Mouse (Mus musculus) NIH3T3 (cell line): ENCODE measurements at regions not wholly inside any gene's neighbourhood (a gene's known extent, or its start where the extent isn't known, plus 50 kb on each side); places are given as distances from the start of the nearest gene placed in this dataset.

Source experiments
- DNase-seq: peaks from one replicate; pipeline ENCODE4 v3.0.0-alpha.2; 2012; ENCODE audit warnings: low read depth

- no peak for DNase-seq
Measured at GRCm38 (mm10) chr16:30652692-30653091, 53.2 kb downstream of the Fam43a start.

DNA sequence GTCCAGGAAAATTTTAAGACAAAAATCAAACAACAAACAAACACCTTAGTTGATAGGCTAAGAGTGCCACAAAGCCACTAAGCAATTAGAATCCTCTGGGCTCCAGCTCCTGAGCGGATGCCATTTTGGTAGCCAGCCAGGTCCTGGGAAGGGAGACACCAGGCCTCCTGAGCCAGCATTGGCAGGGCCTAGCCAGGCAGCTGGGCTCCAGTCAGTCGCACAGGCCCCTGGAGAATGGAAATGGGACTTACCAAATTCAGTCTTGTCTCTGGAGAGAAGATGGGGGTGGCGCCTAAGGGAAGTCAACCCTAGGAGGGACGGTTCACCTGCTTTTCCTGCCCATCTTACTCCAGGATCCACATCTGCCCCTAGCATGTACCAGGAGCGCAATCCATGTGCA is 54.3 kb downstream of the Fam43a start:
- DNase-seq: peak; percentile 15

GRCm38 (mm10) chr16:30654226-30654625 is 54.7 kb downstream of the Fam43a start:
- no peak for DNase-seq

DNA sequence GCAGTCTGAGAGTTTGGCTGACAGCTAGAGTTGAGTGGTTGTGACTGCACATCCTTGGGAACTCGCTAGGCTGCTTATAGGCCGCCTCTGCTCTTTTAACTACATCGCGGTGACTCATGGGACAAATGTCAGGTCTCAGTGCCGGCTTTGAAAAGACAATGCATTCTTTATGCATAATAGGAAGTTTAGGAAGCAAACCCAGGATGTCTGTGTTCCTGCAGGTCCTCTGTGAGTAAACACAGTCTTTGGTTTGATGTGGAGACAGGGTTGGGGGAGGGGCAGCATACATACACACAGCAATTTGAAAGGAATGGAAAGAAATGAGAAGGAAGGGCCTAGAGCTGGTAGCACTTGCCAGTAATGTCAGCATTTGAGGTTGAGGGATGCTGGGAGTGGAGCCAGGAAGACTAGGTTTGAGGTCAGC is 56.3 kb downstream of the Fam43a start:
- DNase-seq: peak; percentile 75

- no peak for DNase-seq
Measured at GRCm38 (mm10) chr16:30656881-30657280, 57.4 kb downstream of the Fam43a start.

GRCm38 (mm10) chr16:30658921-30659320 is 59.4 kb downstream of the Fam43a start:
- no peak for DNase-seq

GRCm38 (mm10) chr16:30661086-30661977 is 61.8 kb downstream of the Fam43a start:
- no peak for DNase-seq

- no peak for DNase-seq
Measured at GRCm38 (mm10) chr16:30663055-30663454, 63.5 kb downstream of the Fam43a start.

GRCm38 (mm10) chr16:30663971-30664370 is 64.4 kb downstream of the Fam43a start:
- DNase-seq: no peak

DNA sequence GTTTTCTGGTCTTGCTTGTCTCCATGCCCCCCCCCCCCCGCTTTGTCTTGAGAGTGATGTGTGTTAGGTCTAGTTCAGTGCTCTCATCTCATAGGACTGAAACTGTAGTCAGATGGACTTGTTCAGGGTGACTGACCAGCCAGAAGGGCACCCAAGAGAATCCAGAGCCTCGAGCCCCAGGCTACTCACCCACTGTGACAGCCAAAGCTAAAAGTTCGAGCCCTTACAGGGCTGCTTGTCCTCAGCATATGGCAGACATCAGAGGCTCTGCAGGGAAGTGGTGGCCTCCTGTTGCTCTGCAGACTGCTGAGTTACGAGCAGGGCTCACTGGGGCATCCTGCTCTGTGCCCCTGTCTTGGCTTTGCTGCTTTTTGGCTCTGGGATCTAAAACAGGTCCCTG is 64.9 kb downstream of the Fam43a start:
- no peak for DNase-seq

- no peak for DNase-seq
Measured at GRCm38 (mm10) chr16:30665881-30666280, 66.4 kb downstream of the Fam43a start.

DNA sequence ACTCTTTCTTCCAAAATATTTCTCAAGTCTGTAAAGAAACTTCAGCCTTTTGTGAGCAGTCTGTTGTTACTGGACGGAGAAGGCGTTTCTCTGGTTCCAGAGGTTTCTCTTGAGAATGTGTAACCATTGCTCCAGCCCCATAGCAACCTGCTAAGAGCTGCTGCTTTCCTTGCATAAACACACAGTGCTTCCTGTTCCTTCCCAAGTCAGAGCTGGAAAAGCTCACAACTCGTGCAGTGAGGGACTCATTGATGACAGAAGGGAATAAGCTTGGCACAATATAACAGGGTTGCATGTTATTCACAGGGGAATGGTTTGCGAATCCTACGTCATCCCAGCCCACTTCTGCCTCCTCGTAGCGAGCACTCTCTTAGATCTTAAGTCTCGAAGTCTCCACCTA is 70.4 kb downstream of the Fam43a start:
- DNase-seq: no peak

DNA sequence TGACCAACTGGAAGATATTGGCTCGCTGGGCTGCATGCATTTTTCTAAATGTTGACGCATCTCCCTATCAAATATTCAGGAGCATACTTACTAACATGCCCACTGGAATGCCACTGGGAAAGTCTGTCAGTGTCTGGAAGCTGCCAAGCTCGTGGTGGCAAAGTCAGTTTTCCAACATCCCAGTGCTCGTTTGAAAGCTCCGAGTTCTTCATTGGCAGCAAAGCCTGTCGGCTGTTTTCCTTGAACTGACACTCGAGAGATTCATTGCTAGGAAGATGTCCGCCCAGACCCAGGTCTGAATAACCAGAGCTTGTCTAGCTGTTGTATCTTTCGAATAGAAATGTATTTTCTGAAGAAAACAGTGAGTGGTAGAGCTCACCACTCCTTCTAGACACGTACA is 72.1 kb downstream of the Fam43a start:
- no peak for DNase-seq

- DNase-seq: no peak
Measured at GRCm38 (mm10) chr16:30672776-30673550, 73.4 kb downstream of the Fam43a start.

GRCm38 (mm10) chr16:30673662-30674061 is 74.1 kb downstream of the Fam43a start:
- no peak for DNase-seq

DNA sequence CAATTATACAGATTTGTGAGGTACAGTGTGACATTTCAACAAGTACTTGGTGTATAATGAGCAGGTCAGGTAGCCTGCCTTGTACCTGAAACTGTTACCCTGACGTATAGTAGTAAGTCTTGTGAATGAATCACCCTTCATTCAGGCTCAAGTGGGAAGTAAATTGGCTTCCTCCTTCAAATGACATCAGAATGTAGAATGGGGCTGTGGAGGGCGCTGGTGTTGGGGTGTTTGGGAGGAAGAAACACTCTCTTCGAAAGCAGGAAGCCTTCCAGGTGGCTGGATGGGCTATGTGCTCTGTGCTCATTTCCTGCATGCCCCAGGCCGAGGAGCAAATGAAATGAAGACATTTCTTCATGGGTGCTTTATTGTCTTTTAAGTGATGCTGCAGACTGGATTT is 76.3 kb downstream of the Fam43a start:
- DNase-seq: peak; percentile 44

DNA sequence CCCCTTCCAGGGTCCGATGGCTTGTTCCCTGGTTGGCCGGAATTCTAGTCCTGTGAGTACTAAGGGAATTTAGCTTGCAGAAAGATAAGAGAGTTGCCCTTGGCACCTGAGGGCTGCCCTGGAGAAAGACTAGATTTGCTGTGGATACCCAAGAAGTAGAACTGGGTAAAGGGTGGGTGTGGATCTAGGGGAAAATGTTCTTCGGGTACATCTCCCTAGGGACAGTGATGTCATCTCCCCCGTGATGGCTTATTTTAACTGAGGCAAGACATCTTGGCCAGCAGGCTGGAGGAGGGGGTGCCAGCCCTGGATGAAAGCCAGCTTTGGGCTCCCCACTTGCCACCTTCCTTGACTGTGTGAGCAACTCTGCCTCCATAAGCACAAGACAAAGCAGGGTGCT is 77.5 kb downstream of the Fam43a start:
- no peak for DNase-seq

GRCm38 (mm10) chr16:30677896-30678707 is 78.6 kb downstream of the Fam43a start:
- no peak for DNase-seq

DNA sequence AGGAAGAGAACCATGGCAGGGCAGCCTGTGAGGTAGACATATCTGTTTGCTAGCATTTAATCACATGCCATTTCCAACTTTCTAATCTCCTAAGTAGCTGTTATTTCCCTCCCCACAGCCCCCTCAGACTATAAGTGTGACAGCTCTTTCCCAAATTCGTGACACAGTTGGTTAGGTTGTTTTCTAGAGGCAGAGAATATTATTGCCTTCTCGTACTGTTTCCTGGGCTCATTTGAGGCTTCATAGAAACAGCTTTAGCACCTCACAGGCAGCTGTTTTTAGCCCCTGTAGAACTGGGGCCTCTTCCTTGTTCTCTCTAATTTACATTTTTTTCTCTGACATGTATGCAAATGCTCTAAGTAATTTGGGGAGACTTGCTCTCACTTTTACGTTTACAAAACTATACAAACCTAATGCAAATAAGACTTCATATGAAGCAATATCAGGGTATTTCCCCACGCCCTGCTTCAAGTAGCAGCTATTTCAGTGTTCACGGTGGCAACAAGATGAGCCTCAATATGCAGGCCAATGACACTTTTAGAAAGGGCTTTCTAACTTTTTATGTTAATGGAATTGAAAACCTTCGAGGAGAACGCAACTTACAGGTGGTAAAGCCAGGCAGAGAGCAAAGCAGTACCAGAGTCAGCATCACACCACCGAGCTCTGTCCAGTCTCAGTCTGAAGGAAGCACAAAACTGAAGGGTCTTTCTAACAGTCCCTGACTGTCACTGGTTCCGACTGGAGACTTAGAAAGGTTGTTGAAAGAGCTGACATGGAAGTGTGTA is 79.4 kb downstream of the Fam43a start:
- no peak for DNase-seq

- no peak for DNase-seq
Measured at GRCm38 (mm10) chr16:30679493-30679811, 79.9 kb downstream of the Fam43a start.

DNA sequence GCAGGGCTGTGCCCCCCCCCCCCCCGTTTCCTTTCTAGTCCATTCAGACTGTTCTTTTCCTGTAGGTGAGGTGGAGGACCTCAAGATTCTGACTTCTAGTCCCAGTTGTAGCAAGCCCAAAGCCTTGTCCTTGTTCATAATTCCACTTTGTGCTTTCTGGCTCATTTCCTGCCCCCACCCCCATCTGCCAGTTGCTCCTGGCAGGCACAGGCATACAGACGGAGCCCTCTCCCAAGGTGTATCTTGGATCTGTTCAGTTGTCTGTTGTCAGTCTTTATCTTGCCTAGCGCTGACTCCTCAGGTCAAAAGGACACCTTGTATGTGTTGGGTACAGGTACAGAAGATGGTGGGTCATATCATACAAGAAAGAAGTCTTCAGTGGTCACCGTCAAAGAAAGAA is 81.9 kb downstream of the Fam43a start:
- DNase-seq: no peak

DNA sequence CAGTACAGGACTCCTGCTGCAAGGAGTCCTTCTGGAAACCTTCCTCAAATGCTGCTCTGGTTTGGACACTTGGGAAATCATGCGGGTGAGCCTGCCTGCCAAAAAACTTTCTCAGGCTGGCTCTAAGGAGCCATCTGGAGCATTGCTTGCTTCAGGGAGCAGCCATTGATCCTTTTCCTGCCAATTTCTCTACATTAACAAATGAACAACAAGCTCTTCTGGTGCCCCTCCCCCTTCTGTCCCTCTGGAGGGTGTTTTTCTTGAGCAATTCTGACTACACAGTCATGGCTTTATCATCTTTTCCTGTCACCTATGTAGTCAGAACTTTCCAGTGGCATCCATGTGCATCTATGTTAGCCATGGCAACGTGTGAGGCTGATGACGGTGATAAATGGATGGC is 84.5 kb downstream of the Fam43a start:
- peak; percentile 68 for DNase-seq
